Mouse (Mus musculus) T-helper 2 cell (primary cell): ENCODE data around the gene Itgae.
"Not testable (repeated sequence)": the region's sequence is repeated elsewhere in the genome, so short reads cannot be mapped to it uniquely, and the experiment has no call there.

Experiments
- in situ Hi-C: fragments of 300-600 bp; cut with MboI, MseI; formaldehyde crosslinking; loops from one replicate; pipeline ENCODE4 v1.15.1; 2025; ENCODE audit warnings: high pct_unique_total_duplicates

Gene Itgae

DNA sequence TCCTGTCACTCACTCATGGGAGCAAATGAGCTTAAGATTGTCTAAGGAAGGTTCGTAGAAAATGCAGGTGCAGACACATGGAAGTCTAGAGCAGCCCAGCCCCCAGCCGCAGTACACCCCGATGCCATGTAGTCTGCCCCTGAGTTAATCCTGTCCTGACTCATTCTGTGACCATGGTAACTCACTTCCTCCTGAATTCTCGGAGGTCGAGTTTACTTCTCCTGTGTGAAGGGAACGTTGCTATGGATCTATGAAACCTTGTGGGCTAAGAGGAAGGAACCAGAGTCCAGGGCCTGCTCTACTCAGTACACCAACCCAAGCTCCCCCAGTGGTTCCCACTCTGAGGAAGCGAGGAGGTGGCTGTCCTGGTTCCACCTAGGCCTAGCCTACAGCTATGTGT lies 2.5 kb downstream of the Itgae start:
- in situ Hi-C loops: no loop called here

DNA sequence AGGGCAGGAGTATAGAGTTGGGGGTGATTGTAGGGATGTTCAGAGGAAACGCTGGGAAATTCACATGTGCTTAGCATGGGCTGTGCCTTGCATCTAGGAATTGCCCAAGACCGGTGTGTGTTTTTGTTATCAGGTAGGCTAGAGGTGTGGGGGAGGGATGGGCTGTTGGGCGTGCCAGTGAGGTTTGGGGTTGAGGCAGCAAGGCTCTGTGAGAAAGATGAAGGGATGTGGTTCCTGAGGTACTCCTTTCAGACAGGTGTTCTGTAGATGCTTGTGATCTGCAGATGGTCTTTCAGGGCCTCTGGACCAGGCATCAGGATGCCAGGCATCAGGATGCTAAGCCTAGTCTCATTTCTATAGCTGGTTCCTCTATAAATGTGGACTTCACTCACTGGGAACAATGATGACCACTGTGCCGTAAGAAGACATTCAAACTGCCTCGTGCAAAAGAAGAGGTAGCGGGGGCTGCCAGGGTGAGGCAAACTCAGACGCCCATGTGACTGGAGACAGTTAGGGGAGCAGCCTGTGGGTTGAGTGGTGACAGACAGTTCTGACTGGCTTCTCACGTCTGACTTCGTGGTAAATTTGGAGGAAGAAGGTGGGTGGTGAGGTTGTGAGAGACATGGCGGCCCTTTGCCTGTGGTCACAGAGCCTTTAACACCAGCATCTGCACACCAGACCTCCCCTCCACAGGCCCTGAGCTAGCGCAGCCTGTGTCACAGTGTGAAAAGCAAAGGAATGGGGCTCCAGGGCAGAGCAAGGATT lies 4.0 kb downstream of the Itgae start:
- in situ Hi-C loops: no loop called here

DNA sequence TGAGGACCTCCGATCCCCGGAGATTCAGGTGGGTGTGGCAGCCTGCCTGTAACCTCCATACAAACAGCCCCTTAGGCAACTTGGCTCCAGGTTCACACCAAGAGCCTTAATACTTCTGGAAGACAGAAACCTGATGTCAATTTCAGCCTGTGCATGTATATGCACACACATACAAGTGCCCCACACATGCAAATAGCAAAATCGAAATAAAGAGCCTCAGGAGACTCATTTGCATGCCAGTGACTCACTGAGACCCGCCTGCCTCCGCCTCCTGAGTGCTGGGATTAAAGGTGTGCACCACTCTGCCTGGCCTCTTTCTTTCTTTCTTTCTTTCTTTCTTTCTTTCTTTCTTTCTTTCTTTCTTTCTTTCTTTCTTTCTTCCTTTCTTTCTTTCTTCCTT lies 8.5 kb downstream of the Itgae start:
- in situ Hi-C loops: no loop called here

- in situ Hi-C loops: no loop called here
Observed at GRCm38 (mm10) chr11:73099976-73100750, 9.8 kb downstream of the Itgae start.

GRCm38 (mm10) chr11:73101308-73101707 lies 10.9 kb downstream of the Itgae start:
- in situ Hi-C loops: no loop called here

GRCm38 (mm10) chr11:73105246-73105645 lies 14.9 kb downstream of the Itgae start:
- in situ Hi-C loops: no loop called here

GRCm38 (mm10) chr11:73107358-73107757 lies 17.0 kb downstream of the Itgae start:
- in situ Hi-C loops: not testable (repeated sequence)

GRCm38 (mm10) chr11:73108195-73108897 lies 18.0 kb downstream of the Itgae start:
- in situ Hi-C loops: no loop called here

DNA sequence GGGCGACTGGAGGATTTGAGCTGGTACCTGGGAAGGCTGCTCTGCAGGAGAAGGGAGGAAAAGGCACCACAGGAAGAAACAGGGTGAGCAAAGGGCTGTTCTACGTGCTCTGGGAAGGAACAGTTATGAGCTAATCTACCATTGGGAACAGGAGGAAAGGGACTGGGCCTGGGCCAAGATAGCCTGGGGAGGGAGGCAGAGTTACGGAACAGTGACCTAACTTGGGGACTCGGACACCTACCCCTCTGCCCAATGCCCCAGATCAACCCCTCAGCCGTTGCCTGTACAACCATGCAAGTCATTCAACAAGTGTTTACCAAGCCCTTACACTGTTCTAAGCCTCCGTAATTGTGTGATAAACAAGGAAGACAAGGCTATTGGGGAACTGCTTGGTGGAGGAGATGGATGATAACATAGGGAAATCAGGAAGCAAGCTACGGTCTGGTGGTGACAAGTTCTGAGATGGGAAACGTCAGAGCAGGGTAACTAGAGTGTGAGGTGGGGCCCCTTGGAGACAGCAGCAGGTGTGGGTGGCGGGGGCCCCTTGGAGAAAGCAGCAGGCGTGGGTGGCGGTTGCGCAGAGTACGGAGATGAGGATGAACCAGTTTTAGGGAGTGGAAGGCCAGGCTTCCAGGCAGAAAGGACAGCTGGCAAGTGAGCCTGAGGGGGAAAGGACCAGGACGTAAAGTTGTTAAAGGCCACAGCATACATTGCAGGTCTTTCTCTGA lies 18.7 kb downstream of the Itgae start:
- in situ Hi-C loops: no loop called here

DNA sequence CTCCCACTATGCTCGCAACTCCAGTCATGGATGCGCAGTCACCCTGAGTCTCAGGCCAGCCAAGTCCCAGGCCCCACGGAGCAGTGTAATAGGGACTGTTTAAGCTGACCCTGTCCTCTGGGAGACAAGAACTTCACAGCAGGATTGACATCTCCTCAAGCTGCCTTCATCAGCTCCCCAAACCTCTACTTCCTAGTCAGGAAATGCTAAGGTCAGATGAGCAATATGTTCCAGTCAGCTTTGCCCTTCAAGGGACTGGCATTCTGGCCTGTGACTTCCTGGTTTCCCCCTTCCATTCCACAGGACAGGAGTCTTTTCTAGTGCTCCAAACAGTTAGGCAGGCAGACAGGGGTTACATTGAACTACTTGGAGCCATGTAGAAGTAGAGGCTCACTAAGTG lies 19.6 kb downstream of the Itgae start:
- in situ Hi-C loops: no loop called here

- in situ Hi-C loops: no loop called here
Observed at GRCm38 (mm10) chr11:73111414-73111813, 21.0 kb downstream of the Itgae start.

- in situ Hi-C loops: loop anchor here (25.0 kb wide), 1 partner anchor 611 kb away; no protein-coding TSS in a partner anchor
Observed at GRCm38 (mm10) chr11:73126495-73126894, 36.1 kb downstream of the Itgae start.

- in situ Hi-C loops: loop anchor here (10.0 to 25.0 kb wide), 2 partner anchors 606 to 1244 kb away; no protein-coding TSS in a partner anchor
Observed at GRCm38 (mm10) chr11:73131020-73131419, 40.6 kb downstream of the Itgae start.

DNA sequence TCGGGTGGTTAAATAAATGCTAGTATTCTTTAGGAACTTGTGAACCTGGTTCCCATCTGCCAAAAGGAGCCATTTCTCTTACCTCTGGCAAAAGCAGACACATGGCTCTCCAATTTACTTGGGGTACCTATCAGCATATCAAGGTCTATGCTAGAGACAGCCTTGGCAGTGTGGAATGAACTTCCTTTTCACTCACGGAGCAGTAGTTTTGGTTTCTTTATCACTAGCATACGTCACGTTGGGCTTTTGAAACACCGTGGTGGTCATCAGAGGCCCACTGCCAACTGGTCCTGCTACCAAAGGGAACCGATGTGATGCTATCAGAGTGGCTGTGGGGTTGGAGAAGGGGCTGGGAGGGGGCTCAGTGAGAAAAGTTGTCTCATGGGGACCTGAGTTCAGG lies 42.6 kb downstream of the Itgae start:
- in situ Hi-C loops: loop anchor here (10.0 to 25.0 kb wide), 2 partner anchors 604 to 1242 kb away; no protein-coding TSS in a partner anchor

- in situ Hi-C loops: loop anchor here (10.0 to 25.0 kb wide), 2 partner anchors 603 to 1241 kb away; no protein-coding TSS in a partner anchor
Observed at GRCm38 (mm10) chr11:73134222-73134621, 43.8 kb downstream of the Itgae start.

DNA sequence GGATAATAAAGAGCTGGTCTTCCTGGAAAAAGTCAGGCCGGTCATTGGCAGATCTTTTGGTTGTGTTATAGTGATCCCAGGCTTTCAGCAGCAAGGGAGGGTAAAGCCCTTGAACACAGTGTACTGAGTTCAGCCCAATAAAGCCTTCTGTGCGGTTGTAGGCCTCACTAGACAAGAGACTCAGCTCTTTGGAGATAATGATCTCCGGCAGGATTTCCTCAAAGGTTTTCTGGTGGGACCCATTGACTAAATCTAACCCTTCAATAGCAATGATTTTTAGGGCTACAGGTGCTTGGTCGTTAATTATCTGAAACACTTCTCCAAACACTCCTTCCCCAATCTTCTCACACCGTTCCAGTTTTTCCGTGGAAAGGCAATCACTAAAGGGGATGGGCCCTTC lies 46.2 kb downstream of the Itgae start:
- in situ Hi-C loops: loop anchor here (5.0 to 25.0 kb wide), 3 partner anchors 41 to 1238 kb away; partner anchors contain the start of genes Emc6 and Tax1bp3

GRCm38 (mm10) chr11:73137116-73137515 lies 46.7 kb downstream of the Itgae start:
- in situ Hi-C loops: loop anchor here (5.0 to 25.0 kb wide), 3 partner anchors 40 to 1238 kb away; partner anchors contain the start of genes Emc6 and Tax1bp3

GRCm38 (mm10) chr11:73137591-73138501 lies 47.5 kb downstream of the Itgae start, which contains the start of gene Haspin:
Gene Haspin (minus strand): TSS chr11:73138294.
- in situ Hi-C loops: loop anchor here (5.0 to 25.0 kb wide), 3 partner anchors 39 to 1237 kb away; partner anchors contain the start of genes Emc6 and Tax1bp3

DNA sequence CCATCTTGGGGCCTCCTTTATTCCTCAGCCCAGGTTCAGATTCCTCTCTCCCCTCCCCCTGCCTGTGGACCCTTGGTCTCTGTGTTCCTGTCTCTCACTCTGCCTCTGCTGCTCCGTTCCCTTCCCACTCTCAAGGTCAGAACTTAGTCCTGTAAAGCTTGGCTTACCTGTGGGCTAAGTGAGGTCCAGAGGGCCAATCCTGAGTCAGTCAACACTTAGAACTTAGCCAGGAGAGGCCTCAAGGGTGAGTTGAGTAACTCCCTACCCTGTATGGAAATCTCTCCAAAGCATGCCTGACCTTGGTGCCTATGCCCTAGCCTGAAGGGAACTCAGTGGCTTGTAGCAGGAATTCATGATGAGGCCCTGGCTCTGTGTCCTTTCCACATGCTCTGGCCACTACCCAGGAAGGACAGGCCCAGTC lies 53.9 kb downstream of the Itgae start:
- in situ Hi-C loops: loop anchor here (25.0 kb wide), 1 partner anchor 593 kb away; no protein-coding TSS in a partner anchor
